Mouse (Mus musculus) brain, embryonic 14.5 days (tissue): ENCODE results near the gene Zfp13.

Source experiments
- CTCF ChIP-seq: fragments of 200-500 bp; IDR thresholded peaks from 2 replicates; pipeline ENCODE4 v1.5.1; 2012; ENCODE audit warnings: inconsistent platforms, mild to moderate bottlenecking, moderate library complexity, borderline replicate concordance; ENCODE audit not compliant: insufficient read depth, insufficient read length; ENCODE audit errors: extremely low read depth
- POLR2A ChIP-seq: fragments of 200-500 bp; IDR thresholded peaks from 2 replicates; pipeline ENCODE4 v1.6.1; 2012; ENCODE audit warnings: mild to moderate bottlenecking, inconsistent platforms, borderline replicate concordance; ENCODE audit not compliant: poor library complexity, insufficient read depth, insufficient read length, severe bottlenecking; ENCODE audit errors: extremely low read depth

GRCm38 (mm10) chr17:23600641-23601622 lies 1.6 kb upstream of the Zfp13 start, which contains the start of gene Zscan10:
- no peak for TF ChIP-seq POLR2A
- TF ChIP-seq CTCF, result no peak
